Mouse (Mus musculus) lung, adult 2 months (tissue): ENCODE data around the gene Elovl5.

ENCODE experiments used
- CTCF ChIP-seq: fragments of 200-500 bp; IDR thresholded peaks from 2 replicates; pipeline ENCODE4 v1.5.1; 2011; ENCODE audit warnings: mild to moderate bottlenecking, low read length, control low read depth; ENCODE audit not compliant: insufficient read depth
- POLR2A ChIP-seq: fragments of 200-500 bp; IDR thresholded peaks from 2 replicates; pipeline ENCODE4 v1.6.1; 2011; ENCODE audit warnings: low read depth, mild to moderate bottlenecking, control low read depth, low read length, borderline replicate concordance; ENCODE audit errors: extremely low read depth

DNA sequence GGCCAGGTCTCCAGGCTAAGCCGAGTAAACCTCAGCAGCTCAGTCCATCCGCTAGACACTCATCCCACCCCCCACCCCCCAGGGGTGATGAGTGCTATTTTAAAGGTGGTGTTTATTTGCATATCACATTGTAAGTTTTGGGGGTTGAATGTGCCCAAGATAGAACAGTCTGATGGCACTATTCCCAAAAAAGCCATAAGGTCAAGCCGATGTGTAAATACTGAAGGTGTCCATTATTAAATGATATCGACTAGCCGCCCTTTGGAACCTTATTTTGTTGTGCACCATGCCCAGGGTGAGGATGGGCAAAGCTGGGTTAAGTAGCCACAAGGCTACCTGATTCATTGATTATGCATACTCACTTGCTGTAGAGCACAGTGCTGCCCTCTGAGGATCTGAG, 9.7 kb downstream of the Elovl5 start:
- TF ChIP-seq POLR2A (no peak), CTCF (no peak)
